9 mouse cellular contexts compared by ENCODE assay signal in genomic region chr5:64327212-64327902, GRCm38 (mm10).
DNase-seq lines count a peak whose midpoint lies in the region; ATAC-seq lines count a peak whose summit lies in the region.
"Had no signal": no experiment of that assay in that cellular context is flagged by ENCODE, and none has a peak within 500 bp of the region (broad histone marks: within the 10 kb centered on the region; RNA-seq: fewer than 3 reads in every experiment).

No protein-coding gene starts in this region.

- 82% methylated on average over 7 of the region's 7 CpGs for WGBS in heart, embryonic 12.5 days
- 79% methylated on average over 7 of the region's 7 CpGs for WGBS in heart, embryonic 10.5 days
- 65% methylated on average over 7 of the region's 7 CpGs for WGBS in embryonic facial prominence, embryonic 10.5 days
- 71% methylated on average over 7 of the region's 7 CpGs for WGBS in liver, embryonic 13.5 days (ENCODE audit: insufficient replicate concordance)

- DNase-seq in heart, embryonic 10.5 days (ENCODE audit: low spot score): no peak
- DNase-seq in R1 (ENCODE audit: low read depth, low spot score): peak; percentile 43
- no peak for DNase-seq in embryonic facial prominence, embryonic 10.5 days (ENCODE audit: low spot score)
- no peak for DNase-seq in liver, embryonic 13.5 days
- no peak for DNase-seq in ovary, adult 18-20 months (ENCODE audit: low spot score)
- DNase-seq in frontal cortex, postnatal 25 days (ENCODE audit: low spot score in 2 of 2): no peak
- DNase-seq in retina, embryonic 14.5 days (ENCODE audit: low spot score): no peak

- no peak overlapping the region for H3K9ac ChIP-seq in heart, embryonic 12.5 days
- H3K9ac ChIP-seq in liver, embryonic 13.5 days: no peak overlapping the region

- no peak overlapping the region for H3K4me2 ChIP-seq in heart, embryonic 12.5 days
- H3K4me2 ChIP-seq in liver, embryonic 13.5 days: no peak overlapping the region

- H3K4me1 ChIP-seq in heart, embryonic 12.5 days (replicated peaks): peaks cover 26% of the 10 kb centered on the region
- peaks cover 20% of the 10 kb centered on the region for H3K4me1 ChIP-seq in heart, embryonic 10.5 days
- H3K4me1 ChIP-seq in embryonic facial prominence, embryonic 10.5 days: peaks cover 32% of the 10 kb centered on the region
- H3K4me1 ChIP-seq in liver, embryonic 13.5 days (replicated peaks): peaks cover 13% of the 10 kb centered on the region

- no peaks in the 10 kb centered on the region for H3K27me3 ChIP-seq in heart, embryonic 12.5 days (replicated peaks)
- H3K27me3 ChIP-seq in heart, embryonic 10.5 days (ENCODE audit: insufficient read depth, poor library complexity, severe bottlenecking): no peaks in the 10 kb centered on the region
- no peaks in the 10 kb centered on the region for H3K27me3 ChIP-seq in embryonic facial prominence, embryonic 10.5 days (replicated peaks; ENCODE audit: low read depth, poor library complexity, severe bottlenecking)
- no peaks in the 10 kb centered on the region for H3K27me3 ChIP-seq in liver, embryonic 13.5 days

- ATAC-seq in heart, embryonic 12.5 days (ENCODE audit: insufficient number of reproducible peaks, low FRiP score): no peak
- ATAC-seq in liver, embryonic 13.5 days (ENCODE audit: low read depth): no peak

- no peak overlapping the region for H3K4me3 ChIP-seq in heart, embryonic 12.5 days
- no peak overlapping the region for H3K4me3 ChIP-seq in heart, embryonic 10.5 days
- H3K4me3 ChIP-seq in embryonic facial prominence, embryonic 10.5 days: no peak overlapping the region
- no peak overlapping the region for H3K4me3 ChIP-seq in liver, embryonic 13.5 days (replicated peaks)

- peak overlapping the region; percentile 56; the same call in 1 of the 2 replicates for H3K27ac ChIP-seq in heart, embryonic 12.5 days (ENCODE audit: poor library complexity, severe bottlenecking)
- H3K27ac ChIP-seq in heart, embryonic 10.5 days: no peak overlapping the region
- peak overlapping the region; percentile 79; the same call in 1 of the 2 replicates for H3K27ac ChIP-seq in embryonic facial prominence, embryonic 10.5 days (replicated peaks)
- H3K27ac ChIP-seq in liver, embryonic 13.5 days: peak overlapping the region; percentile 43

- peaks cover 47% of the 10 kb centered on the region for H3K36me3 ChIP-seq in heart, embryonic 12.5 days
- peaks cover 59% of the 10 kb centered on the region for H3K36me3 ChIP-seq in heart, embryonic 10.5 days
- H3K36me3 ChIP-seq in embryonic facial prominence, embryonic 10.5 days (replicated peaks): peaks cover 61% of the 10 kb centered on the region
- peaks cover 20% of the 10 kb centered on the region for H3K36me3 ChIP-seq in liver, embryonic 13.5 days

- no peaks in the 10 kb centered on the region for H3K9me3 ChIP-seq in heart, embryonic 12.5 days (replicated peaks)
- no peaks in the 10 kb centered on the region for H3K9me3 ChIP-seq in heart, embryonic 10.5 days
- no peaks in the 10 kb centered on the region for H3K9me3 ChIP-seq in embryonic facial prominence, embryonic 10.5 days
- no peaks in the 10 kb centered on the region for H3K9me3 ChIP-seq in liver, embryonic 13.5 days (replicated peaks)
- H3K9me3 ChIP-seq: G1E had no signal
